ENCODE assay signal across 8 mouse cellular contexts in the genomic region with DNA sequence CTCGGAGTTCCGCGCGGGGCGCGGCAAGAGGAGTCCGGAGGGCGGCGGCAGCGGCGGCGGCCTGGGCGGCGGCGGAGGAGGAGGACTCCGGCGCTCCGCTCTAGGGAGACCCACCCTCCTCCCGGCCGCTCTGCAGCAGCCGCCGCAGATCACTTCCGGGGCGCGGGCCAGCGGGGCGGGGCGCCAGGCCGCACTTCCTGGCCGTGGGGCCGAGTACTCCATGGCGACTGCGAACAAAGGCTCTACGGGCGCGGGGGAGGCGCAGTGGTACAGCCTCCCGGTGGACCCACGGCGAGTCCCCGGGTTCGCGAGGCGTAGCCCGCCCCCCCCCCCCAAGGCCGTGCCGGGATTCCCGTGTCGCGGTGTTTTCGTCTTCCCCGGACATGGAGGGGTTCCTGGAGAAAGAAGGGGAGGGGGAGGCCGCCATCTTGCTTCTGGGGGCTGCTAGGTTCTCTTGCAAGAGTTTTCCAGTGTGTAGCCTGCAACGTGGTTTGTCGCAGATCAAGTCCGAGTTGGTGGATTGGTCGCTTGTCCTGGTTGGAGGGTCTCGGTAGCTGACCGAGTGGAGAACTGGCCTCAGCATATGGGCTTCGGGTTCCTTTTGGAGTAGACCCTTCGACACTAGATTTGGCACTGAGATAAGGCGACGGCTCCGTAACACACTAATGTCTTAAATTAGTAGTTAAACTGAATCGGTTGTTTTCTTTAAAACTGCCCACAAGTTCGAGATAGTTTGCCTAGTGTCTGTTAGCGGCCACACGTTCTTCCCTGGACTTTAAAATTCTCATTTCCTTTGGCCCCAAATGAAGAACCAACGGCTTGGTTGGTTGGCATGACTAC. TPM values are rescaled to one million over a fixed set of nuclear protein-coding genes. Genes with fewer than 3 reads are reported as not detected.
DNase-seq lines count a peak whose midpoint lies in the region; ATAC-seq and TF ChIP-seq lines count a peak whose summit lies in the region.

A gene (minus strand): TSS at position 162 of the 840 bp plus-strand sequence.

- H3K4me3 ChIP-seq in E14TG2a.4 (replicated peaks; ENCODE audit: low read length) = peak within 1 kb of the TSS; percentile 91
- peak within 1 kb of the TSS; percentile 93 for H3K4me3 ChIP-seq in forebrain, embryonic 13.5 days
- H3K4me3 ChIP-seq in neural tube, embryonic 15.5 days (replicated peaks) = peak within 1 kb of the TSS; percentile 89

- peak; percentile 100 for ATAC-seq in forebrain, embryonic 13.5 days
- peak; percentile 100 for ATAC-seq in neural tube, embryonic 15.5 days (ENCODE audit: low FRiP score)

- H3K9ac ChIP-seq in forebrain, embryonic 13.5 days = peak within 1 kb of the TSS; percentile 94
- H3K9ac ChIP-seq in neural tube, embryonic 15.5 days (replicated peaks) = peak within 1 kb of the TSS; percentile 93

- H3K4me1 ChIP-seq in E14TG2a.4 (replicated peaks; ENCODE audit: low read depth, low read length) = peaks cover 24% of the 10 kb centered on the region
- peaks cover 18% of the 10 kb centered on the region for H3K4me1 ChIP-seq in forebrain, embryonic 13.5 days
- H3K4me1 ChIP-seq in neural tube, embryonic 15.5 days = peaks cover 28% of the 10 kb centered on the region

- peak within 1 kb of the TSS; percentile 90 for H3K27ac ChIP-seq in forebrain, embryonic 13.5 days
- H3K27ac ChIP-seq in neural tube, embryonic 15.5 days (replicated peaks) = peak within 1 kb of the TSS; percentile 95

- no peaks in the 10 kb centered on the region for H3K9me3 ChIP-seq in E14TG2a.4 (ENCODE audit: low read length)
- no peaks in the 10 kb centered on the region for H3K9me3 ChIP-seq in forebrain, embryonic 13.5 days (replicated peaks)
- no peaks in the 10 kb centered on the region for H3K9me3 ChIP-seq in neural tube, embryonic 15.5 days (replicated peaks)

- no peak for TF ChIP-seq CTCF in E14TG2a.4 (conservative IDR thresholded peaks at IDR 0.05; ENCODE audit: low read length)

- 10% methylated on average over 58 of the region's 69 CpGs for WGBS in forebrain, embryonic 13.5 days
- 9% methylated on average over 52 of the region's 69 CpGs for WGBS in neural tube, embryonic 15.5 days

- no peaks in the 10 kb centered on the region; the same call in 1 of the 2 replicates for H3K36me3 ChIP-seq in E14TG2a.4 (ENCODE audit: insufficient read depth, low read length)
- no peaks in the 10 kb centered on the region for H3K36me3 ChIP-seq in forebrain, embryonic 13.5 days (ENCODE audit: poor library complexity, severe bottlenecking)
- no peaks in the 10 kb centered on the region for H3K36me3 ChIP-seq in neural tube, embryonic 15.5 days

- H3K27me3 ChIP-seq in E14TG2a.4 (ENCODE audit: insufficient read depth, low read length) = peaks cover 4% of the 10 kb centered on the region; the same call in 1 of the 2 replicates
- H3K27me3 ChIP-seq in forebrain, embryonic 13.5 days = 0 out of 2 replicates have a peak, but pooled peaks cover 2% of the 10 kb centered on the region
- H3K27me3 ChIP-seq in neural tube, embryonic 15.5 days (replicated peaks) = no peaks in the 10 kb centered on the region

- peak within 1 kb of the TSS; percentile 80 for H3K4me2 ChIP-seq in forebrain, embryonic 13.5 days
- peak within 1 kb of the TSS; percentile 67 for H3K4me2 ChIP-seq in neural tube, embryonic 15.5 days

- intact Hi-C loops in heart, postnatal 10 days (cut with DNase I) = loop anchor here (1.0 to 10.0 kb wide), 3 partner anchors 49 to 249 kb away; a partner anchor contains a TSS

- DNase-seq in c-Kit-positive CD71-positive TER-119-positive erythroid progenitor cells, embryonic 14.5 days (ENCODE audit: low spot score) = peak; percentile 74
- DNase-seq in heart, postnatal 10 days = peak; percentile 96 to 97
- DNase-seq in layer of hippocampus, adult 11-12 months (ENCODE audit: low spot score) = peak; percentile 93
- DNase-seq in lung, adult 18-20 months = peak; percentile 94
- DNase-seq in testis, postnatal 14 days (ENCODE audit: low spot score) = peak; percentile 92

RNA-seq across cellular contexts. Expression of the gene that starts here (rescaled TPM):
- polyA plus RNA-seq in forebrain, embryonic 13.5 days (2015; fragmentation: Nextera tagmentation; extraction: Ambion mirVana) = 177 and 187 TPM in 2 replicates
- total RNA-seq in heart, postnatal 10 days (2021) = 10 to 100 TPM; 47.4 to 48.9 TPM
- polyA plus RNA-seq in neural tube, embryonic 15.5 days (2015; fragmentation: Nextera tagmentation; extraction: Ambion mirVana) = 214 and 239 TPM in 2 replicates

Comparison
In these comparisons a context has a peak if more than half of its experiments do, and no peak if none do; other contexts are left out.
1. Peak in every context shown above with its lines: DNase-seq, ATAC-seq, H3K4me3 ChIP-seq and H3K27ac ChIP-seq.